Mouse (Mus musculus) hindbrain, embryonic 13.5 days (tissue): ENCODE measurements around the gene Rps6ka5. TPM values are rescaled to one million over a fixed set of nuclear protein-coding genes. Genes with fewer than 3 reads are reported as not detected.

Experiments used
- ATAC-seq: fragments of 200-750 bp; cut with Nextera tagmentation; 2 replicates; pipeline ENCODE4 v1.8.0; 2017; ENCODE audit warnings: moderate TSS enrichment; ENCODE audit not compliant: low FRiP score
- H3K27ac ChIP-seq: fragments of 300-500 bp; sonication (generic); 2 replicates; pipeline ENCODE4 v1.5.1; 2015; ENCODE audit warnings: inconsistent platforms, mild to moderate bottlenecking, moderate library complexity
- H3K27me3 ChIP-seq: fragments of 300-500 bp; sonication (generic); 2 replicates; pipeline ENCODE4 v1.6.1; 2015; ENCODE audit warnings: mild to moderate bottlenecking, inconsistent platforms
- H3K36me3 ChIP-seq: fragments of 300-500 bp; sonication (generic); 2 replicates; pipeline ENCODE4 v1.6.1; 2015; ENCODE audit warnings: mild to moderate bottlenecking, inconsistent platforms
- H3K4me1 ChIP-seq: fragments of 300-500 bp; sonication (generic); replicated peaks from 2 replicates; pipeline ENCODE4 v1.6.1; 2015; ENCODE audit warnings: inconsistent platforms
- H3K4me2 ChIP-seq: fragments of 300-500 bp; sonication (generic); 2 replicates; pipeline ENCODE4 v1.6.1; 2015; ENCODE audit warnings: inconsistent platforms, mild to moderate bottlenecking, moderate library complexity
- H3K4me3 ChIP-seq: fragments of 300-500 bp; sonication (generic); 2 replicates; pipeline ENCODE4 v1.5.1; 2015; ENCODE audit warnings: mild to moderate bottlenecking, inconsistent platforms
- H3K9ac ChIP-seq: fragments of 300-500 bp; sonication (generic); 2 replicates; pipeline ENCODE4 v1.6.1; 2015; ENCODE audit warnings: mild to moderate bottlenecking, inconsistent platforms
- H3K9me3 ChIP-seq: fragments of 300-500 bp; sonication (generic); 2 replicates; pipeline ENCODE4 v1.6.1; 2016; ENCODE audit warnings: inconsistent platforms
- WGBS: fragments of 180-500 bp; shearing (Covaris S2); methylation state at CpG from one replicate; pipeline ENCODE4 v1.1.7; 2015; 5-methylcytosine and 5-hydroxymethylcytosine counted together
- polyA plus RNA-seq: library from polyadenylated mRNA; unstranded; fragments of >200 nt; fragmentation: Nextera tagmentation; extraction: Ambion mirVana; gene quantifications from 2 replicates; pipeline ENCODE4 v1.2.1, GENCODE M21; 2015

The Rps6ka5 gene
- polyA plus RNA-seq, result 5.3 and 7.1 TPM in 2 replicates

DNA sequence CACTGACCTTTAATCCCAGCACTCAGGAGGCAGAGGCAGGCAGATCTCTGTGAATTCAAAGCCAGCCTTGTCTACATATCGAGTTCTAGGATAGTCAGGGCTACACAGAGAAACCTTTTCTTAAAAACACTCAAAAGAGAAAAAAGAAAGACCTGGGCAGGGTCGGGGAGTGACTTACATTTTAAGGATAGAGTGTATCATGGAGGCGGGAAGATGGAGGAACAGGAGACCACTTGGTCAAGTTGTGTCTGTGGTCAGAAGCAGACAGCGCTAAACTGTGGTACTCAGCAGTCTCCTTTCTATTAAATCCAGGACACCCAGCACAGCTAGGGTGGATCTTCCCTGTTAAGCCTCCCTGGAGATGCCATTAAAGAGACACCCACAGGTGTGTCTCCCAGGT lies at the start of gene Rps6ka5:
Gene Rps6ka5 (minus strand): TSS at position 333 of the 400 bp plus-strand sequence.
- H3K4me2 ChIP-seq, result peak within 1 kb of the TSS; percentile 55
- ATAC-seq, result no peak
- H3K4me3 ChIP-seq, result peak within 1 kb of the TSS; percentile 77; the same call in 1 of the 2 replicates
- H3K9ac ChIP-seq, result no peak within 1 kb of the TSS
- 93% methylated on average over 4 of the region's 4 CpGs for WGBS
- H3K27ac ChIP-seq, result no peak within 1 kb of the TSS
- H3K4me1 ChIP-seq, result peaks cover 17% of the 10 kb centered on the region
- H3K27me3 ChIP-seq, result peaks cover 4% of the 10 kb centered on the region; the same call in 1 of the 2 replicates
- no peaks in the 10 kb centered on the region for H3K36me3 ChIP-seq
- no peaks in the 10 kb centered on the region for H3K9me3 ChIP-seq

DNA sequence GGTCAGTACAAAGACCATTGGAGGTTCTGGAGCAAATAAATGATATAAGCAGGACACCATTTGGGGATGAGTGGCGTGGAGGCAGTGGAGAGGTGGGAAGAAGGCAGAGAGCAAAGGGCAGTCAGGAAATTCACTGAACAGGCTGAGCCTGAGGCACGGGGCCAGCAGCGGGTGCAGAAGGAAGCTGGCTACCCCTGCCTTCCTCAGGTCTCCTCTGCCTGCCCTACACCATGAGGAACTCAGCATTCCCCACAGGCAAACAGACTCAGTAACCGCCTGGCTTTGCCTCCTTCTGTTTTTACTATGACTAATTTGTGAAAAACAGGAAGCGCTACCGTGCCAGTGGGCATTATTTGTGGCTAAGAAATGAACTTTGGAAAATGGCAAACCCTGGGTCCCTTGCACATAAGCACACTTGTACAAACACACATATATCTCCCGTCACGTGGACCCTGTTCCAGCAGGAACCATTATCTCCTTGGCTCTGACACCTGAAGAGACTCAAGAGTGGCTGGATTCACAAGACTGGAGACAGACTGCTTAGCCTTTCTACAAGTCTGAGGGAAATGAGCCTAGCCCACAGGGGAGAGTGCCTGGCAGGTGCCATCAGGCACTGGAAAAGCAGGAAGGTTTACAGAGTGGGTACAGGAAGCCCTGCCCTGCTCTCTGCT lies 49.3 kb upstream of the Rps6ka5 start:
- Histone ChIP-seq H3K27ac (no peak overlapping the region), H3K4me3 (no peak overlapping the region), H3K9ac (no peak overlapping the region), H3K4me2 (no peak overlapping the region), H3K9me3 (no peaks in the 10 kb centered on the region), H3K4me1 (peaks cover 20% of the 10 kb centered on the region), H3K27me3 (no peaks in the 10 kb centered on the region), H3K36me3 (no peaks in the 10 kb centered on the region)
- ATAC-seq, result no peak
- WGBS, result 89% methylated on average over 8 of the region's 8 CpGs

DNA sequence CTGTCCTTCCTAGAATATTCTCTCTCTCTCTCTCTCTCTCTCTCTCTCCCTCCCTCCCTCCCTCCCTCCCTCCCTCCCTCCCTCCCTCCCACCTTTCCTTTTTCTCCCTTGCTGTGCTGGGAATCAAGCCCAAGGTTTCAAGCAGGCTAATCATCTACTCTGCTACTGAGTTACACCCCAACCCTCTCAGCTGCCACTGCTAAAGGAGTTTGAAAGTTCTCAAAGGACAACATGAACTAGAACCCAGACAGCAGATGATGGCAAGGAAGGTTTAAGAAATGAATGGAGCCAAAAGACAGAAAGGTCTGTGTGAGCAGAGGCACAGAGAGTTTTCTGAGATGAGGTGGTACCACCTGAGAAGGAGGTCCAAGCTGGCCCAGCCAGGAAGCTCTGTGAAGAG lies 48.5 kb upstream of the Rps6ka5 start:
- Histone ChIP-seq H3K27me3 (no peaks in the 10 kb centered on the region), H3K36me3 (no peaks in the 10 kb centered on the region), H3K4me1 (peaks cover 20% of the 10 kb centered on the region), H3K4me3 (no peak overlapping the region), H3K27ac (no peak overlapping the region), H3K4me2 (no peak overlapping the region), H3K9ac (no peak overlapping the region), H3K9me3 (no peaks in the 10 kb centered on the region)
- no peak for ATAC-seq

DNA sequence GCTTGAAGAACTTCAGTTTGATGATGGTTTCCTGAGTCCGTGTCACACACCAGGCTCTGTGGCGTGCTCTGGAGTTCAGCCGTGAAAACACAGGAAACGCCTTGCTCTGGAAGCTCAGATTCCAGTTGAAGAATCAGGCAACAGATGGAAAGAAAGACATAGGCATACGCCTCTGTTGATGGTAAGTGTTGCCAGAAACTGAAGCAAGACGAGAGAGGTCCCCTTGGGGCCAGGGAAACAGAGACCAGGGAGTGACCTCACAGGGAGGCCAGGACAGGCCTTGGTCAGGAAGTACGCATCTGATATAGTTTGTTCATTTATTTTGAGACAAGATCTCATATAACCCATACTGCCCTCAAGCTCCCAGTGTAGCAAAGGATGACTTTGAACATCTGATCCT lies 48.0 kb upstream of the Rps6ka5 start:
- no peak overlapping the region for H3K9ac ChIP-seq
- H3K9me3 ChIP-seq, result no peaks in the 10 kb centered on the region
- 84% methylated on average over 7 of the region's 7 CpGs for WGBS
- H3K36me3 ChIP-seq, result no peaks in the 10 kb centered on the region
- H3K27ac ChIP-seq, result no peak overlapping the region
- no peak overlapping the region for H3K4me2 ChIP-seq
- H3K27me3 ChIP-seq, result no peaks in the 10 kb centered on the region
- no peak overlapping the region for H3K4me3 ChIP-seq
- peaks cover 17% of the 10 kb centered on the region for H3K4me1 ChIP-seq
- ATAC-seq, result no peak

DNA sequence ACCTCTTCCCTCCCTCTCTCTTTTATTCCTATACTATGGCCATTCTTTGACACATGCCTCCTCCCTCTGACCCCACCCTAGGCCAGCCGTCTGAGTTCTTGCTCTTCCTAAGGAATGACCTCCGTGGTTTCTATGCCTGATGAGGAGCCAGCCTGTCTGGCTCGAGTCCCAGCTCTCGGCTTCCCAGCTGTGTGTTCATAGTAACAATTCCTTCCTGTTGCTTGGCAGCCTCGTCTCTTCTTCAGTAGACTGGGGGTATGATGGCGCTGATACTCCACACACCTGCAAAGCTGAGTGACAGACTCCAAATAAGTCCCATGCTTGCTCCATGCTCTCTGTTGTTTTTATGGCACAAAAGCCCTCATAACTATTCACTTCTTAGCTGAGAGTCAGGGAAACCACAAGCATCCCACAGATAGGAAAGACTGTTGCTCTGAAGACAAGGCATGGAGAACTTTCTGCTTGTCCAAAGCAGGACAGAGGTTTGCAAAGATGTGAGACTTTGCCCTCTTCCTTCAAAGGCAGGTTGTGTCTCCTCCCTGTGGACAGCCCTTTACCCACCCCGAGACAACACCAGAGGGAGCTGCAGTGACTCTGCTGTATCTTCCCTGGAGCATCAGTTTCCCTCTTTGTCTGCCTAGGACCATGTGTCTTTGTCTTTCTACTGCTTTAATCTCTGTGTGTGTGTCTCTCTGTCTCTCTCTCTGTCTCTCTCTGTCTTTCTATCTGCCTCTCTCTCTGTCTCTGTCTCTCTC lies 45.6 kb upstream of the Rps6ka5 start:
- Histone ChIP-seq H3K27me3 (no peaks in the 10 kb centered on the region), H3K9ac (no peak overlapping the region), H3K27ac (no peak overlapping the region), H3K4me2 (no peak overlapping the region), H3K9me3 (no peaks in the 10 kb centered on the region), H3K36me3 (no peaks in the 10 kb centered on the region), H3K4me3 (no peak overlapping the region), H3K4me1 (no peaks in the 10 kb centered on the region)
- ATAC-seq, result peak; percentile 46; the same call in 1 of the 2 replicates
- 39% methylated on average over 7 of the region's 7 CpGs for WGBS

DNA sequence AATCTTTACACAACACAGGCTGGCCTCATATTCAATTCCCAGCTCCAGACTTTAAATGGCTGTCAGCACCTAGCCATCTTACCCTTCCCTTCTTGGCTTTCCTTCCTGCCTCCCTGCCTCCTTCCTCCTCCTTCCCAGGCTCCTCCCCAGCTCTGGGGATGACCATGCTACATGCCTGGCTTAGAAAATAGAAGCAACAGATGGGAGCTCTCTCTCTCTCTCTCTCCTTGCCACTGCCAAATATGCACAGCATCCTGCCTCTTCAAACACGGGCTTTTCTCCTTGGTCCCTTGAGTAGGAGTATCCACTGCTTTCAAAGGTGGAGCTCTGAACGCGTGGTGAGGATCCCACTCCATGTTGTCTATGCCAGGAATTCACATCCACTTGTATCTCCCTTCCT lies 44.0 kb upstream of the Rps6ka5 start:
- Histone ChIP-seq H3K4me1 (no peaks in the 10 kb centered on the region), H3K36me3 (no peaks in the 10 kb centered on the region), H3K4me2 (no peak overlapping the region), H3K9me3 (no peaks in the 10 kb centered on the region), H3K4me3 (no peak overlapping the region), H3K27ac (no peak overlapping the region), H3K9ac (no peak overlapping the region), H3K27me3 (no peaks in the 10 kb centered on the region)
- WGBS, result 91% methylated on average over 3 of the region's 3 CpGs
- no peak for ATAC-seq

DNA sequence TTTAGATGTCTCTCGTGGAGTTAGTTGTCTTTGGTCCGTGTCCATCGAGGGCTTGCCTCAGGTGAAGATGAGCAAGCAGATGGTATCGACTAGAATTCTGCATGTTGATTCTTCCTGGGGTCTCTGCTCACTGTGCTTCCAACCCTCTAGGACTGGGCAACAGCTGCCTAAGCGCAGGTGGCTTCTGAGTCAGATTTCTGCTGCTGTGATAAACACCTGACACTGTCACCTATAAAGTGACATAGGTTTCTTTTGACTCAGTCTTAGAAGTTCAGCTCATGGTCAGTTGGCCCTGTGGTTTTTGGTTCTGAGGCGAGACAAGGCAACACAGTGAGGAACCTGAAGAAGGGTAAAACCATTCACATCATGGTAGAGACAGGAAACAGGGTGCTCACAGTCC lies 43.1 kb upstream of the Rps6ka5 start:
- 91% methylated on average over 6 of the region's 6 CpGs for WGBS
- Histone ChIP-seq H3K4me2 (no peak overlapping the region), H3K27ac (no peak overlapping the region), H3K36me3 (no peaks in the 10 kb centered on the region), H3K4me3 (no peak overlapping the region), H3K9me3 (no peaks in the 10 kb centered on the region), H3K27me3 (no peaks in the 10 kb centered on the region), H3K4me1 (no peaks in the 10 kb centered on the region), H3K9ac (no peak overlapping the region)
- ATAC-seq, result no peak

DNA sequence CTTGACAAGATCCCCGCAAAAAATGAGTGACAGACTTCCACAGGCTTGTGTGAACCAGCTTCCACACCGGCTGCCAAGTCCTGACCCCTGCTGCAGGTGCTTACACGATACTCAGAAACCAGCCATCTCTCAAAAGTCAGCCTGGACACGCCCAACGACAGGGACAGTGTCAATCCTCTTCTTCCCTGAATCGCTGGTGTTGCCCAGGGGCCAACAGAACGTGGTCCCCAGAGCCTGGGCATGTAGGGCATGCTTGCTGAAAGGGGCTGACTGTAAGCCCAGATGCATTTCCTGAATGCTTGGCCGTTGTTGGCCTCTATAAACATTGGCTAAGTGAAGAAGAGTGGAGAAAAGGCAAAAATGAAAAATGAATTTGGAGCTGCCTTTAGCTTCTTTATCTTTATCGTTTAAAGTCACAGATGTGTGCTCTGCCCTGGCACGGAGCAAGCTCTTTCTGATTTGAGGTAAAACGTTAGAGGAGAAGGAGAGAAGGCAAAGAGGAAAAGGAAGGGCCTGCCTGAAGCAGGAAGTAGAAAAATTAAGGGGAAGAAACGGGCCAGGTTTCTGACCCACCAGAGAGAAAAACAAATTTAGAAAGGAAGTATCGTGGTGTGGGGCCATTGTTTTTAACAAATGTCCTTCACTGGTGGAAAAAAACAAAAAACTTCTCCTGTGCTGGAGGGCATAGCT lies 37.7 kb upstream of the Rps6ka5 start:
- Histone ChIP-seq H3K36me3 (no peaks in the 10 kb centered on the region), H3K4me3 (no peak overlapping the region), H3K27me3 (no peaks in the 10 kb centered on the region), H3K4me1 (peaks cover 8% of the 10 kb centered on the region), H3K27ac (no peak overlapping the region; the same call in 1 of the 2 replicates), H3K9ac (no peak overlapping the region), H3K4me2 (no peak overlapping the region), H3K9me3 (no peaks in the 10 kb centered on the region)
- 75% methylated on average over 13 of the region's 13 CpGs for WGBS
- ATAC-seq, result no peak

DNA sequence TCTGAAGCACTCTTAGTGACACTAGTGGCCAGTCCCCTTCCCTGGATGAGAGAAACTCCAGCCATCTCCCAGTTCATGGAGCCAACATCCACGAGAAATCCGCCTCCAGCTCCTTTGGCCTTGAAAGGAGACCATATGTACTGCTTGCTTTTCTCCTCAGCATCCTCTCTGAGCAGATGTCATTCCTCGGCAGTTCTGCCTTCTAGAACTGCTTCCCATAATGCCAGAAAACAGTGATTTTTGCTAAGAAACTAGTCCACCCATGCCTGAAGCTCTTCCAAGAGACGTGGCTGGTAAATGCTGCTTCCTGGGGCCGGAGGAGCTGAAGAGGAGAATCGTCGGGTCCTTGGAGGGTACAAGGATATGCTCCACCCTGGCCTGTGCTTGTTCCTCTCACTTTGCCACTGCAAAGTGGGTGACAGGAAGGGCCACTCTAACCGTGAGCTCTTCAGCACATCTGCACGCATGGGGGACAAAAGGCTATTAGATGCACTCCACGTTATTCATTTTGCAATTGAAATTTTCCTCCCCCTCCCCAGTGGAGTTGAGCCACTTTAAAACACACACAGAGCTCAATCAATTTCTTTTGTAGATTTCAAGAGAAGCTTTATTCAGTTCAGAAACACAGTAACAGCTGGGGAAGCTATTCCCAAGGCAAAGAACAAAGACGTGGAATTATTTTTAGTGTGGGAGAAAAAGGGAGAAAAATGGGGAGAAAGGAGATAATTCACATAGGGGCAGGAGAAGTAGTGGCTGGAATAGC lies 36.1 kb upstream of the Rps6ka5 start:
- Histone ChIP-seq H3K4me1 (peaks cover 8% of the 10 kb centered on the region), H3K4me2 (no peak overlapping the region), H3K27me3 (no peaks in the 10 kb centered on the region), H3K9me3 (no peaks in the 10 kb centered on the region), H3K9ac (no peak overlapping the region), H3K27ac (no peak overlapping the region), H3K36me3 (no peaks in the 10 kb centered on the region), H3K4me3 (no peak overlapping the region)
- no peak for ATAC-seq
- 63% methylated on average over 11 of the region's 11 CpGs for WGBS

DNA sequence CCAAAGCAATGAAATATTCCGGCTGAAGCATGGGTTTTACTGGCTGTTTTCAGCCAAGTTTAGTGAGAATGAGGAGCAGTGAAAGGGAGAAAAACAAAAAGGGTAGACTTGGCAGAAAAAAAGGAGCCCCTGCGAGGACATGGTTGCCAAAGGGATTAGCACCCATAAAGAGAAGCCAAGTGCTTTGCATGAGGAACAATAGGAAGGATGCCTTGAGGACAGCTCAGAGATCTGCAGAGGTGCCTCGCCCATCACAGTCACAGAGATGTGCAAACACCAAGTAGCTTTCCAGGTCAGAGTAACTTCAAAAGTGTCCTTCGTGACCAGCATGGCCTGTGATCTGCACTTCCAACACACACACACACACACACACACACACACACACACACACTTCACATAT lies 30.6 kb upstream of the Rps6ka5 start:
- ATAC-seq, result no peak
- Histone ChIP-seq H3K27ac (no peak overlapping the region), H3K4me1 (peaks cover 3% of the 10 kb centered on the region; the same call in 1 of the 2 replicates), H3K9ac (no peak overlapping the region), H3K4me2 (no peak overlapping the region), H3K36me3 (no peaks in the 10 kb centered on the region), H3K4me3 (no peak overlapping the region), H3K9me3 (no peaks in the 10 kb centered on the region), H3K27me3 (no peaks in the 10 kb centered on the region)
- 50% methylated on average over 4 of the region's 4 CpGs for WGBS

DNA sequence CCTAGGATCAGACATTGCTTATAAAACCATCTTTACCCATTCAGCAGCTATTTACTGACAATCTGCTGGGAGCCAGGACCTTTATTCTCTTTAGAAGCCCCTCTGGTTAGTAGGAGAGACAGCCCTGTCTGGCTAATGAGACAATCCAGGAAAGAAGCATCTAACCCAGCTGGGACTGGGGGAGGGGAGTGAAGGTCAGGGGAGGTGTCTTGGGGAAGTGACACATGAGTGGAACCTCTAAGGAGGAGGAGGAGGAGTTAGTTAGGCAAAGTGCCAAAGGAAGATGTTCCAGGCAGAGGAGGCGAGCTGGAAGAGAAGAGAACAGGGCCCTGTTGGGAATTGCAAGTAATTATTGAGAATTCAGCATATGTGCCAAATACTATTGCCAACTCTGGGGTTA lies 26.9 kb upstream of the Rps6ka5 start:
- ATAC-seq, result no peak
- H3K27ac ChIP-seq, result no peak overlapping the region
- H3K9ac ChIP-seq, result no peak overlapping the region
- no peaks in the 10 kb centered on the region for H3K36me3 ChIP-seq
- no peaks in the 10 kb centered on the region for H3K9me3 ChIP-seq
- H3K27me3 ChIP-seq, result no peaks in the 10 kb centered on the region
- no peak overlapping the region for H3K4me2 ChIP-seq
- H3K4me1 ChIP-seq, result peaks cover 3% of the 10 kb centered on the region; the same call in 1 of the 2 replicates
- no peak overlapping the region for H3K4me3 ChIP-seq
- 33% methylated on average over 1 of the region's 1 CpGs for WGBS

DNA sequence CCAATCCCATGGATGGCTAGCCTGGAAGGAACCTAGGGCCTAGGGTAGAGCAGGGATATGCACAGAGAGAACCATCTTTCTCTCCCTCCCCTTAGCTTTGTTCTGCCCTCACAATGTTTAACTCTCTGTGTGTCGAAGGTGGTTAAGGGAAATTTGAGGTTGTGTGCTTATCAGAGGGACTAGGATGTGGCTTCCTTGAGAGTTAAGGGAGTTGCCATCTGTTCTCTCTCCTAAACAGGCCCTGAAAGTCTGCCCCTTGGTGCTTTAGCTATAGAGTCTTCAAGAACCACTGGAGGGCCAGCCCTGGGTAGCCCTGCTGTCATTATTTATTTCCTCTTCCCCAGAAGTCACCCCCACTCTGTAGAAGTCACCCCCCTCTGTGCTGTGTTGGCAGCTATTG lies 26.2 kb upstream of the Rps6ka5 start:
- H3K27ac ChIP-seq, result no peak overlapping the region
- no peak overlapping the region for H3K9ac ChIP-seq
- H3K4me2 ChIP-seq, result no peak overlapping the region
- no peaks in the 10 kb centered on the region for H3K9me3 ChIP-seq
- no peaks in the 10 kb centered on the region for H3K27me3 ChIP-seq
- peaks cover 3% of the 10 kb centered on the region; the same call in 1 of the 2 replicates for H3K4me1 ChIP-seq
- 81% methylated on average over 1 of the region's 1 CpGs for WGBS
- no peak overlapping the region for H3K4me3 ChIP-seq
- ATAC-seq, result no peak
- H3K36me3 ChIP-seq, result no peaks in the 10 kb centered on the region
